Comparison of ENCODE assay signal across 8 mouse cellular contexts in the genomic region with DNA sequence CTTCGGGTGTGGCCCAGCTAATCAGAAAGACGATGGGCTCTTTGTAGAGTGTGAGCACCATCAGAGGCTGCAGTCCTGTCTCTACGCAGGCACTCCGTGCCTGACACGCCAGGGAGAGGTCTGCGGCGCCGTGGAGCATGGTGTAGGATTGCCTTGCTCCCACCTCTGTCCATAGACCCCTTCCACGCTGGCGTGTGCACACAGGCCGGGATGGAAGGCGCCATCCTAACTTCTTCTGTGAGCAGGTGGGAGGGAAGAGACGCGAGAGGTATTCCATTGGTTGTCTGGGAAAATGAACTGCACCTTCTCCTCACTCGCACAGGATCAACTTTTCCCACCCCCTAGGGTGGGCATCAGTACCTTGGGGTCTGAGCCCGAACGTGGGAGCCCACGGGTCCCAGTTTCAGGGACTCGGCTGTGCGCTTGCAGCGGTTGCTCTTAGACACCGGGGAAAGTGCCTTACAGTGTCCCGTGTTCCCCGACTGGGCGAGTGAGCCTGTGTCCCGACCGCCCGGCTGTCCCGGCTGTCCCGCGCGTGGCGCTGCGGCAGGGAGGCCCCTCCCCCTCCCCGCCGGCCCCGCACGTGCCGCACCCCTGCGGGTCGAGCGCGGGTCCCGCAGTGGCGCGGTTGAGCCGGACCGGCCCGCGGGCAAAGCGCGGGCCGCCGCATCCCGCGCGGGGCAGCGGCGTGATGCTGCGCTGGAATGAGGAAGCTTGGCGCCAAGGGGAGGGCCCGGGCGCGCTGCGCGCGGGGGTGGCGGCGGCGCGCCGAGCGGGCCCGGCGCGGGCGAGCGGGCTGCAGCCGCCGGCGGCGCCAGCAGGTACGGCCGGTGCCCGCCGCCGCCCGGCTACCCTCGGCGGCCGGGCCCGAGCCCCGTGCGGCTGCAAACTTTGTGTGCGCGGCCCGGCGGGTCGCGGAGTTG. TPM values are rescaled to one million over a fixed set of nuclear protein-coding genes. Genes with fewer than 3 reads are reported as not detected.
DNase-seq lines count a peak whose midpoint lies in the region; ATAC-seq and TF ChIP-seq lines count a peak whose summit lies in the region.

Gene Ikzf1 (plus strand): TSS at position 74 of the 923 bp plus-strand sequence.

- no peak within 1 kb of the TSS for H3K27ac ChIP-seq in kidney, embryonic 16.5 days (ENCODE audit: low read length)
- H3K27ac ChIP-seq in heart, postnatal 0 days (ENCODE audit: low read depth) = peak within 1 kb of the TSS; percentile 22; the same call in 1 of the 2 replicates
- H3K27ac ChIP-seq in liver, embryonic 15.5 days (replicated peaks) = peak within 1 kb of the TSS; percentile 90
- H3K27ac ChIP-seq in small intestine, adult 2 months (ENCODE audit: insufficient read depth, low read depth, low read length) = peak within 1 kb of the TSS; percentile 41; the same call in 1 of the 2 replicates

- no peaks in the 10 kb centered on the region for H3K9me3 ChIP-seq in kidney, embryonic 16.5 days (ENCODE audit: low read length)
- H3K9me3 ChIP-seq in heart, postnatal 0 days (replicated peaks; ENCODE audit: control insufficient read depth, low read length) = no peaks in the 10 kb centered on the region
- H3K9me3 ChIP-seq in liver, embryonic 15.5 days (replicated peaks) = no peaks in the 10 kb centered on the region

- H3K36me3 ChIP-seq in kidney, embryonic 16.5 days (ENCODE audit: insufficient read depth, low read length) = no peaks in the 10 kb centered on the region
- no peaks in the 10 kb centered on the region for H3K36me3 ChIP-seq in heart, postnatal 0 days (replicated peaks; ENCODE audit: control insufficient read depth, insufficient read depth, low read length)
- H3K36me3 ChIP-seq in liver, embryonic 15.5 days (replicated peaks) = no peaks in the 10 kb centered on the region
- H3K36me3 ChIP-seq in small intestine, adult 2 months (ENCODE audit: control insufficient read depth, insufficient read depth, low read length) = no peaks in the 10 kb centered on the region

- H3K9ac ChIP-seq in kidney, embryonic 16.5 days (replicated peaks; ENCODE audit: low read length) = peak within 1 kb of the TSS; percentile 67
- H3K9ac ChIP-seq in heart, postnatal 0 days (replicated peaks; ENCODE audit: low read depth, low read length) = peak within 1 kb of the TSS; percentile 57; the same call in 1 of the 2 replicates
- H3K9ac ChIP-seq in liver, embryonic 15.5 days = peak within 1 kb of the TSS; percentile 96

- ATAC-seq in kidney, embryonic 16.5 days (ENCODE audit: low FRiP score, low TSS enrichment) = peak; percentile 81
- ATAC-seq in heart, postnatal 0 days (ENCODE audit: insufficient read depth, low read depth) = peak; percentile 53
- peak; percentile 77 for ATAC-seq in liver, embryonic 15.5 days (ENCODE audit: insufficient read depth)

- TF ChIP-seq POLR2A in small intestine, adult 2 months (IDR thresholded peaks at IDR 0.05; ENCODE audit: low read depth, low read length) = no peak

- peak within 1 kb of the TSS; percentile 71 for H3K4me3 ChIP-seq in kidney, embryonic 16.5 days (ENCODE audit: low read length)
- H3K4me3 ChIP-seq in heart, postnatal 0 days (ENCODE audit: low read depth, low read length) = peak within 1 kb of the TSS; percentile 63
- peak within 1 kb of the TSS; percentile 94 for H3K4me3 ChIP-seq in liver, embryonic 15.5 days (replicated peaks)
- H3K4me3 ChIP-seq in small intestine, adult 2 months (ENCODE audit: low read depth, low read length) = peak within 1 kb of the TSS; percentile 68

- no peak for DNase-seq in kidney, adult 8-10 months
- DNase-seq in c-Kit-positive CD71-positive TER-119-negative erythroid progenitor cells, embryonic 14.5 days (ENCODE audit: low read depth) = peak; percentile 66
- DNase-seq in heart, postnatal 0 days (ENCODE audit: low spot score) = no peak
- no peak for DNase-seq in layer of hippocampus, adult 9-11 months
- DNase-seq in urinary bladder, postnatal 14 days (ENCODE audit: low spot score) = no peak

- no peak for TF ChIP-seq CTCF in heart, postnatal 0 days (IDR thresholded peaks at IDR 0.05; ENCODE audit: low read depth)
- no peak for TF ChIP-seq CTCF in small intestine, adult 2 months (IDR thresholded peaks at IDR 0.05; ENCODE audit: extremely low read depth, insufficient read length, insufficient replicate concordance, low read depth, low read length)

- peaks cover 57% of the 10 kb centered on the region for H3K27me3 ChIP-seq in kidney, embryonic 16.5 days (ENCODE audit: insufficient read depth, low read length)
- peaks cover 56% of the 10 kb centered on the region for H3K27me3 ChIP-seq in heart, postnatal 0 days (ENCODE audit: control insufficient read depth, insufficient read depth, low read length)
- peaks cover 26% of the 10 kb centered on the region for H3K27me3 ChIP-seq in liver, embryonic 15.5 days
- peaks cover 11% of the 10 kb centered on the region for H3K27me3 ChIP-seq in small intestine, adult 2 months (ENCODE audit: control insufficient read depth, insufficient read depth, low read length)

- WGBS in kidney, embryonic 16.5 days = 2% methylated on average over 69 of the region's 100 CpGs
- 2% methylated on average over 50 of the region's 100 CpGs for WGBS in heart, postnatal 0 days
- under 1% methylated on average over 98 of the region's 100 CpGs for WGBS in liver, embryonic 15.5 days (ENCODE audit: insufficient replicate concordance)
- WGBS in small intestine, adult 2 months = 3% methylated on average over 96 of the region's 100 CpGs

- H3K4me2 ChIP-seq in kidney, embryonic 16.5 days (replicated peaks; ENCODE audit: low read depth, low read length) = peak within 1 kb of the TSS; percentile 98
- H3K4me2 ChIP-seq in heart, postnatal 0 days (ENCODE audit: low read depth, low read length) = peak within 1 kb of the TSS; percentile 97
- peak within 1 kb of the TSS; percentile 89 for H3K4me2 ChIP-seq in liver, embryonic 15.5 days

- peaks cover 10% of the 10 kb centered on the region; the same call in 1 of the 2 replicates for H3K4me1 ChIP-seq in kidney, embryonic 16.5 days (ENCODE audit: insufficient read depth, low read length)
- H3K4me1 ChIP-seq in heart, postnatal 0 days (ENCODE audit: control insufficient read depth, insufficient read depth) = peaks cover 6% of the 10 kb centered on the region; the same call in 1 of the 2 replicates
- peaks cover 33% of the 10 kb centered on the region for H3K4me1 ChIP-seq in liver, embryonic 15.5 days (replicated peaks)
- no peaks in the 10 kb centered on the region for H3K4me1 ChIP-seq in small intestine, adult 2 months (ENCODE audit: control insufficient read depth, insufficient read depth, insufficient read length, low read length)

- TF ChIP-seq EP300 in heart, postnatal 0 days (IDR thresholded peaks at IDR 0.05; ENCODE audit: low read depth) = no peak

RNA-seq across cellular contexts. Expression of gene Ikzf1, which starts in this region (rescaled TPM):
- polyA plus RNA-seq in kidney, embryonic 16.5 days (2015; fragmentation: Nextera tagmentation; extraction: Ambion mirVana) = 0.44 and 0.75 TPM in 2 replicates
- 1.0 and 12.9 TPM in 2 replicates for total RNA-seq in heart, postnatal 0 days (2014; rRNA removed; ENCODE audit: low replicate concordance)
- 0.19 and 0.21 TPM in 2 replicates for polyA plus RNA-seq in heart, postnatal 0 days (2015; fragmentation: Nextera tagmentation; extraction: Ambion mirVana)
- polyA plus RNA-seq in liver, embryonic 15.5 days (2015; fragmentation: Nextera tagmentation; extraction: Ambion mirVana) = 33.7 and 35.9 TPM in 2 replicates
- polyA plus RNA-seq in small intestine, adult 2 months (2012; rRNA removed) = 15.6 and 21.9 TPM in 2 replicates

Comparison
In these comparisons a context has a peak if more than half of its experiments do, and no peak if none do; other contexts are left out.
1. Peak in ATAC-seq, H3K4me3 ChIP-seq, H3K9ac ChIP-seq and H3K4me2 ChIP-seq in kidney, embryonic 16.5 days; RNA of the gene not detected or under 1 TPM.